Mouse (Mus musculus) midbrain, embryonic 14.5 days (tissue): Measurements from ENCODE around the gene Cemip2. TPM values are rescaled to one million over a fixed set of nuclear protein-coding genes. Genes with fewer than 3 reads are reported as not detected.

Experiments
- ATAC-seq: fragments of 200-750 bp; cut with Nextera tagmentation; 2 replicates; pipeline ENCODE4 v1.8.0; 2017; ENCODE audit warnings: moderate number of reproducible peaks, moderate library complexity; ENCODE audit not compliant: low FRiP score, low TSS enrichment
- DNase-seq: peaks from one replicate; pipeline ENCODE4 v3.0.0-alpha.2; 2015
- H3K27ac ChIP-seq: fragments of 300-500 bp; sonication (generic); replicated peaks from 2 replicates; pipeline ENCODE4 v1.5.1; 2014; ENCODE audit warnings: mild to moderate bottlenecking, low read depth, low read length, moderate library complexity
- H3K27me3 ChIP-seq: fragments of 300-500 bp; sonication (generic); 2 replicates; pipeline ENCODE4 v1.6.1; 2014; ENCODE audit warnings: low read length, control low read depth, mixed read lengths; ENCODE audit not compliant: control insufficient read depth, insufficient read depth
- H3K36me3 ChIP-seq: fragments of 300-500 bp; sonication (generic); 2 replicates; pipeline ENCODE4 v1.6.1; 2014; ENCODE audit warnings: low read length, control low read depth; ENCODE audit not compliant: control insufficient read depth, insufficient read depth
- H3K4me1 ChIP-seq: fragments of 300-500 bp; sonication (generic); 2 replicates; pipeline ENCODE4 v1.6.1; 2014; ENCODE audit warnings: mild to moderate bottlenecking, antibody characterized with exemption, low read length, control low read depth; ENCODE audit not compliant: control insufficient read depth, insufficient read depth
- H3K4me2 ChIP-seq: fragments of 300-500 bp; sonication (generic); 2 replicates; pipeline ENCODE4 v1.6.1; 2014; ENCODE audit warnings: mild to moderate bottlenecking, low read length, moderate library complexity
- H3K4me3 ChIP-seq: fragments of 300-500 bp; sonication (generic); replicated peaks from 2 replicates; pipeline ENCODE4 v1.5.1; 2014; ENCODE audit warnings: low read depth, low read length
- H3K9ac ChIP-seq: fragments of 300-500 bp; sonication (generic); replicated peaks from 2 replicates; pipeline ENCODE4 v1.6.1; 2014; ENCODE audit warnings: mild to moderate bottlenecking, low read length, moderate library complexity
- H3K9me3 ChIP-seq: fragments of 300-500 bp; sonication (generic); 2 replicates; pipeline ENCODE4 v1.6.1; 2016; ENCODE audit warnings: low read length, control low read depth, mixed read lengths; ENCODE audit not compliant: control insufficient read depth
- WGBS: fragments of 180-500 bp; shearing (Covaris S2); extraction: QIAGEN DNeasy Blood & Tissue Kit; methylation state at CpG from one replicate; pipeline ENCODE4 v1.1.7; 2014; 5-methylcytosine and 5-hydroxymethylcytosine counted together
- polyA plus RNA-seq: library from polyadenylated mRNA; unstranded; fragments of >200 nt; fragmentation: Nextera tagmentation; extraction: Ambion mirVana; gene quantifications from 2 replicates; pipeline ENCODE4 v1.2.1, GENCODE M21; 2014

The Cemip2 gene
- polyA plus RNA-seq, 1 experiment from 2014 or later = 53.9 TPM

DNA sequence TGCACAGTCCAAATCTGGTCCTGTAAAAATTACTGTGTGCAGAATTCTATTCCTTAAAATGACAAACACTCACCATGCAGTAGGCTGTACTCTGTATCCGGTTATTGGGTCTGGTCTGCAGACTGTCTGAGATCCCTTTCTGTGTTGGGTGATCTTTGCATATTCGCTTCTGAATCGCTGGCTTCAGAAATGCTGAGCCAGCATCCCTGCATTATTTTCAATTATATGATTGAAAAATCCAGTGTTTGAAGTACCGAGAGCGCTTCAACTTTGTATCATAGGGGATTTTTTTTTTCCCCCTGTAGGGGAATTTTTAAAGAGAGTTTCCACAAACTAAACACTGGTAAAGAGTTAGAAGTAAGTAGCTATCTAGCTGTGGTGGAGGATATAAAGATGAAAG, 32.0 kb downstream of the Cemip2 start:
- Histone ChIP-seq H3K9me3 (no peaks in the 10 kb centered on the region), H3K9ac (no peak overlapping the region), H3K4me3 (no peak overlapping the region), H3K4me1 (no peaks in the 10 kb centered on the region), H3K36me3 (peaks cover 97% of the 10 kb centered on the region), H3K4me2 (no peak overlapping the region), H3K27ac (no peak overlapping the region), H3K27me3 (no peaks in the 10 kb centered on the region)
- 95% methylated on average over 5 of the region's 5 CpGs for WGBS
- DNase-seq (no peak), ATAC-seq (no peak)

GRCm38 (mm10) chr19:21813560-21813959, 35.4 kb downstream of the Cemip2 start:
- Histone ChIP-seq H3K4me3 (no peak overlapping the region), H3K9me3 (no peaks in the 10 kb centered on the region), H3K4me2 (no peak overlapping the region), H3K36me3 (peaks cover 95% of the 10 kb centered on the region), H3K27me3 (no peaks in the 10 kb centered on the region), H3K9ac (no peak overlapping the region), H3K4me1 (no peaks in the 10 kb centered on the region), H3K27ac (0 out of 2 replicates have a peak overlapping the region, but pooled peaks have one; percentile 2)
- WGBS = 93% methylated on average over 13 of the region's 13 CpGs
- DNase-seq (no peak), ATAC-seq (no peak)

- no peak for ATAC-seq
These were observed 36.4 kb downstream of the Cemip2 start for GRCm38 (mm10) chr19:21814433-21815020.

GRCm38 (mm10) chr19:21816260-21816659, 38.1 kb downstream of the Cemip2 start:
- Histone ChIP-seq H3K4me3 (no peak overlapping the region), H3K9ac (no peak overlapping the region), H3K27me3 (no peaks in the 10 kb centered on the region), H3K36me3 (peaks cover 94% of the 10 kb centered on the region), H3K4me2 (no peak overlapping the region), H3K9me3 (no peaks in the 10 kb centered on the region), H3K27ac (no peak overlapping the region), H3K4me1 (no peaks in the 10 kb centered on the region)
- peak; percentile 31; the same call in 1 of the 2 replicates for ATAC-seq
- no peak for DNase-seq
- whole genome bisulfite sequencing = 96% methylated on average over 4 of the region's 4 CpGs

More at GRCm38 (mm10) chr19:21814433-21815020, 36.4 kb downstream of the Cemip2 start:
- Histone ChIP-seq H3K9me3 (no peaks in the 10 kb centered on the region), H3K27ac (no peak overlapping the region), H3K4me1 (no peaks in the 10 kb centered on the region), H3K9ac (no peak overlapping the region), H3K4me3 (no peak overlapping the region), H3K27me3 (no peaks in the 10 kb centered on the region), H3K4me2 (no peak overlapping the region), H3K36me3 (peaks cover 95% of the 10 kb centered on the region)
- WGBS = 90% methylated on average over 8 of the region's 8 CpGs
- DNase-seq = no peak

- Histone ChIP-seq H3K27me3 (no peaks in the 10 kb centered on the region), H3K4me3 (no peak overlapping the region), H3K4me1 (no peaks in the 10 kb centered on the region), H3K4me2 (no peak overlapping the region), H3K9ac (no peak overlapping the region), H3K27ac (no peak overlapping the region), H3K9me3 (no peaks in the 10 kb centered on the region), H3K36me3 (peaks cover 84% of the 10 kb centered on the region)
- 95% methylated on average over 14 of the region's 14 CpGs for WGBS
- DNase-seq (no peak), ATAC-seq (no peak)
These were observed 40.0 kb downstream of the Cemip2 start for GRCm38 (mm10) chr19:21818021-21818725.

- WGBS = 91% methylated on average over 5 of the region's 5 CpGs
- H3K36me3 ChIP-seq = peaks cover 84% of the 10 kb centered on the region
These were observed 41.4 kb downstream of the Cemip2 start for GRCm38 (mm10) chr19:21819585-21819984.

DNA sequence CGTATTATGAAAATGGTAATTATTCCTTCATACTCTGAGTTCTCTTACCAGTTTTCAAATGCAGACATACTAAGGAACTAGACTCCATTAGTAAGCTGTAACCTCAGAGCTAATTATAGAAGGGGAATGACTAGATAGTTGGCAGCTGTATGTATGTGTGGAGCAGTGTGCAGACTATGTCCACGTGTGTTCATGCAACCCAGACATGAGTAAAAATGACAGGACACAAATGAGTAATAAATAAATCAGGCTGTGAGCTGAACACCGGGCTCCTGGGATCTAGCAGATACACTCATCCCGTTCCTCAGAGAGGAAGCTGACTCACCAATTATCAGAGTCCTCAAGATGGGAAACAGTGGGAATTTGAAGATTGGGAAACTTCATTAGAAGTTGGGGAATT, 42.0 kb downstream of the Cemip2 start:
- WGBS = 89% methylated on average over 4 of the region's 4 CpGs
- no peaks in the 10 kb centered on the region for H3K27me3 ChIP-seq
- no peak overlapping the region for H3K9ac ChIP-seq
- no peaks in the 10 kb centered on the region for H3K4me1 ChIP-seq
- ATAC-seq (no peak), DNase-seq (no peak)
- no peak overlapping the region for H3K4me3 ChIP-seq
- H3K9me3 ChIP-seq = no peaks in the 10 kb centered on the region
- H3K4me2 ChIP-seq = no peak overlapping the region
- H3K27ac ChIP-seq = no peak overlapping the region
- H3K36me3 ChIP-seq = peaks cover 83% of the 10 kb centered on the region

More at GRCm38 (mm10) chr19:21819585-21819984, 41.4 kb downstream of the Cemip2 start:
- no peak overlapping the region for H3K4me3 ChIP-seq
- H3K9ac ChIP-seq = no peak overlapping the region
- no peaks in the 10 kb centered on the region for H3K9me3 ChIP-seq
- ATAC-seq (no peak), DNase-seq (no peak)
- no peak overlapping the region for H3K27ac ChIP-seq
- H3K27me3 ChIP-seq = no peaks in the 10 kb centered on the region
- H3K4me2 ChIP-seq = no peak overlapping the region
- H3K4me1 ChIP-seq = no peaks in the 10 kb centered on the region

DNA sequence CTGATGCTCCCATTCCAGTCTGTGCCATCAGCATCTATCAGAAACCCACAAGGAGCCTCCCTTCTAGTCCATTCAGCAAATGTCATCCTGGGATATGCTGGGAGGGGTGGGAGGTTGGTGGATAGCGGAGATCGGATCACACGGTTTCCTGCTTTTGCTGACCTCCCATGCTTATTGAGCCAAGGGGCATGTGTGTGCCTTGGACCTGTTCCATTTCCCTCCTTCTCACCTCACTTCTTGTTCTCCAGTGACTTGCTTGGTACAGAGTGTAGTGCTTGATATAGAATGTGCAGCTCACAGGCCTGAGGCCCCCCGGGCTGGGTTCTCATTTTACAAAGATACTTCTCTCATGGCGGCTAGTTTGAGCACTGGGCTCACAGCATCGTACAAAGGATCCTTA, 43.7 kb downstream of the Cemip2 start:
- Histone ChIP-seq H3K9ac (no peak overlapping the region), H3K27ac (no peak overlapping the region), H3K27me3 (no peaks in the 10 kb centered on the region), H3K4me1 (no peaks in the 10 kb centered on the region), H3K36me3 (peaks cover 82% of the 10 kb centered on the region), H3K4me2 (no peak overlapping the region), H3K4me3 (no peak overlapping the region), H3K9me3 (no peaks in the 10 kb centered on the region)
- no peak for ATAC-seq
- WGBS = 81% methylated on average over 6 of the region's 6 CpGs
- DNase-seq = no peak

DNA sequence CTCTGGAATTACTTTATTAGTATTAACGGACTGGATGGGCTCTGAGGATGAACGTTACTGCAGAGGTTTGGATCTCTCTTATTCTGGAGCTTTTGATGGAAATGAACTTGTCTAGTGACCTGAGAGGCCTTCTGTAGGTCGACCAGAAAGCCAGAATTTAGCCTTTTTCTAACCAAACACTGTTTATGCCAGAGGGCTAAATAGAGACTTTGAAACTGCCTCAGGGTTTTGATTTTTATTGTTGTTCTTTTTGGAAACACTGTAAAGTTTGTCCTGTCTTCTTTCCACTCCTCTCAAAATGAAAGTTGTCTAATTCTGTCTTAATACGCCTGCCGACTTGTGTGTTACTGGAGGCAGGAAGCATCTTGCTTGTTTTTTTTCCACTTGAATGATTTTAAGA, 46.0 kb downstream of the Cemip2 start:
- WGBS = 90% methylated on average over 5 of the region's 5 CpGs
- no peak overlapping the region for H3K4me3 ChIP-seq
- peaks cover 82% of the 10 kb centered on the region for H3K36me3 ChIP-seq
- no peak overlapping the region for H3K4me2 ChIP-seq
- no peak overlapping the region for H3K9ac ChIP-seq
- no peaks in the 10 kb centered on the region for H3K27me3 ChIP-seq
- DNase-seq (no peak), ATAC-seq (no peak)
- H3K9me3 ChIP-seq = no peaks in the 10 kb centered on the region
- no peak overlapping the region for H3K27ac ChIP-seq
- no peaks in the 10 kb centered on the region for H3K4me1 ChIP-seq
